Comparison of ENCODE assay signal across 12 mouse cellular contexts in genomic region chr3:87959371-87959770, GRCm38 (mm10). TPM values are rescaled to one million over a fixed set of nuclear protein-coding genes. Genes with fewer than 3 reads are reported as not detected.
A peak's percentile ranks its signal among the peaks of the same experiment; 100 is the strongest.
DNase-seq lines count a peak whose midpoint lies in the region; ATAC-seq and TF ChIP-seq lines count a peak whose summit lies in the region.
"Had no signal": no experiment of that assay in that cellular context is flagged by ENCODE, and none has a peak within 500 bp of the region (broad histone marks: within the 10 kb centered on the region; RNA-seq: fewer than 3 reads in every experiment).

No protein-coding gene starts in this region.

- H3K4me3 ChIP-seq in hindbrain, embryonic 10.5 days: peak overlapping the region; percentile 57; the same call in 1 of the 2 replicates
- no peak overlapping the region for H3K4me3 ChIP-seq in hindbrain, embryonic 14.5 days (replicated peaks; ENCODE audit: low read length)
- no peak overlapping the region for H3K4me3 ChIP-seq in midbrain, embryonic 12.5 days
- no peak overlapping the region for H3K4me3 ChIP-seq in midbrain, postnatal 0 days (ENCODE audit: low read depth, low read length)
- no peak overlapping the region for H3K4me3 ChIP-seq in limb, embryonic 13.5 days
- H3K4me3 ChIP-seq: erythroblast, embryonic 14.5 days had no signal

- no peak for ATAC-seq in hindbrain, embryonic 14.5 days (ENCODE audit: low FRiP score)
- ATAC-seq in midbrain, embryonic 12.5 days (ENCODE audit: low FRiP score, low read depth): no peak
- no peak for ATAC-seq in midbrain, postnatal 0 days (ENCODE audit: low FRiP score)
- no peak for ATAC-seq in limb, embryonic 13.5 days (ENCODE audit: low FRiP score, low read depth)

- no peak for TF ChIP-seq CTCF in midbrain, postnatal 0 days (IDR thresholded peaks at IDR 0.05)

- peaks cover 50% of the 10 kb centered on the region for H3K4me1 ChIP-seq in hindbrain, embryonic 10.5 days (replicated peaks)
- 0 out of 2 replicates have a peak, but pooled peaks cover 3% of the 10 kb centered on the region for H3K4me1 ChIP-seq in hindbrain, embryonic 14.5 days (replicated peaks; ENCODE audit: control insufficient read depth, insufficient read depth, low read length)
- H3K4me1 ChIP-seq in midbrain, embryonic 12.5 days: peaks cover 35% of the 10 kb centered on the region
- H3K4me1 ChIP-seq in midbrain, postnatal 0 days (ENCODE audit: insufficient read depth, low read length): no peaks in the 10 kb centered on the region
- H3K4me1 ChIP-seq in limb, embryonic 13.5 days: peaks cover 26% of the 10 kb centered on the region

- no peaks in the 10 kb centered on the region for H3K9me3 ChIP-seq in hindbrain, embryonic 10.5 days
- H3K9me3 ChIP-seq in hindbrain, embryonic 14.5 days (ENCODE audit: control insufficient read depth, low read length): no peaks in the 10 kb centered on the region
- no peaks in the 10 kb centered on the region for H3K9me3 ChIP-seq in midbrain, embryonic 12.5 days
- no peaks in the 10 kb centered on the region for H3K9me3 ChIP-seq in midbrain, postnatal 0 days (ENCODE audit: low read length)
- H3K9me3 ChIP-seq in limb, embryonic 13.5 days: no peaks in the 10 kb centered on the region

- DNase-seq in hindbrain, embryonic 10.5 days (ENCODE audit: low spot score): no peak
- DNase-seq in hindbrain, embryonic 14.5 days (ENCODE audit: low spot score): no peak
- DNase-seq in midbrain, postnatal 0 days (ENCODE audit: low spot score): no peak
- DNase-seq in thymus, postnatal 14 days: no peak
- no peak for DNase-seq in frontal cortex, postnatal 36 days (ENCODE audit: low spot score in 2 of 2)
- DNase-seq: cerebellum, postnatal 25 days; gastrocnemius, postnatal 10 days; kidney, adult 11 months; layer of hippocampus, adult 9-11 months had no signal

- 44% methylated on average over 7 of the region's 7 CpGs for WGBS in hindbrain, embryonic 10.5 days
- WGBS in hindbrain, embryonic 14.5 days: 35% methylated on average over 7 of the region's 7 CpGs
- WGBS in midbrain, embryonic 12.5 days: 70% methylated on average over 7 of the region's 7 CpGs
- 71% methylated on average over 7 of the region's 7 CpGs for WGBS in midbrain, postnatal 0 days
- WGBS in limb, embryonic 13.5 days: 66% methylated on average over 7 of the region's 7 CpGs

- H3K27me3 ChIP-seq in hindbrain, embryonic 10.5 days (ENCODE audit: insufficient read depth, poor library complexity, severe bottlenecking): no peaks in the 10 kb centered on the region
- no peaks in the 10 kb centered on the region for H3K27me3 ChIP-seq in hindbrain, embryonic 14.5 days (ENCODE audit: control insufficient read depth, insufficient read depth, low read length)
- no peaks in the 10 kb centered on the region for H3K27me3 ChIP-seq in midbrain, embryonic 12.5 days
- H3K27me3 ChIP-seq in midbrain, postnatal 0 days (ENCODE audit: insufficient read depth, low read length): 0 out of 2 replicates have a peak, but pooled peaks cover 3% of the 10 kb centered on the region
- H3K27me3 ChIP-seq in limb, embryonic 13.5 days: no peaks in the 10 kb centered on the region

- no peak overlapping the region for H3K9ac ChIP-seq in hindbrain, embryonic 14.5 days
- no peak overlapping the region for H3K9ac ChIP-seq in midbrain, embryonic 12.5 days (replicated peaks)
- no peak overlapping the region for H3K9ac ChIP-seq in midbrain, postnatal 0 days (replicated peaks; ENCODE audit: low read length, poor library complexity, severe bottlenecking)
- 0 out of 2 replicates have a peak overlapping the region, but pooled peaks have one; percentile 72 for H3K9ac ChIP-seq in limb, embryonic 13.5 days

- peaks cover 10% of the 10 kb centered on the region for H3K36me3 ChIP-seq in hindbrain, embryonic 10.5 days
- H3K36me3 ChIP-seq in hindbrain, embryonic 14.5 days (replicated peaks; ENCODE audit: control insufficient read depth, insufficient read depth): no peaks in the 10 kb centered on the region
- no peaks in the 10 kb centered on the region for H3K36me3 ChIP-seq in midbrain, embryonic 12.5 days
- H3K36me3 ChIP-seq in midbrain, postnatal 0 days (ENCODE audit: insufficient read depth, low read length): no peaks in the 10 kb centered on the region
- peaks cover 9% of the 10 kb centered on the region for H3K36me3 ChIP-seq in limb, embryonic 13.5 days

- H3K27ac ChIP-seq in hindbrain, embryonic 10.5 days: peak overlapping the region; percentile 94
- H3K27ac ChIP-seq in hindbrain, embryonic 14.5 days: no peak overlapping the region
- H3K27ac ChIP-seq in midbrain, embryonic 12.5 days (replicated peaks): 0 out of 2 replicates have a peak overlapping the region, but pooled peaks have one; percentile 94
- H3K27ac ChIP-seq in midbrain, postnatal 0 days (ENCODE audit: low read depth, low read length): no peak overlapping the region
- H3K27ac ChIP-seq in limb, embryonic 13.5 days: peak overlapping the region; percentile 98

- no peak overlapping the region for H3K4me2 ChIP-seq in hindbrain, embryonic 14.5 days (replicated peaks)
- no peak overlapping the region for H3K4me2 ChIP-seq in midbrain, embryonic 12.5 days (replicated peaks)
- H3K4me2 ChIP-seq in midbrain, postnatal 0 days (ENCODE audit: low read depth, low read length, poor library complexity, severe bottlenecking): no peak overlapping the region
- H3K4me2 ChIP-seq in limb, embryonic 13.5 days (replicated peaks): peak overlapping the region; percentile 66; the same call in 1 of the 2 replicates

RNA-seq across cellular contexts. Expression of gene Crabp2, which starts 10.9 kb away (rescaled TPM):
- 956 and 1,072 TPM in 2 replicates for polyA plus RNA-seq in hindbrain, embryonic 10.5 days (2016; fragmentation: Nextera tagmentation; extraction: Ambion mirVana)
- 48.7 and 56.4 TPM in 2 replicates for polyA plus RNA-seq in hindbrain, embryonic 14.5 days (2014; fragmentation: Nextera tagmentation; extraction: Ambion mirVana)
- 291 and 335 TPM in 2 replicates for polyA plus RNA-seq in midbrain, embryonic 12.5 days (2016; fragmentation: Nextera tagmentation; extraction: Ambion mirVana)
- 19.2 and 27.1 TPM in 2 replicates for total RNA-seq in midbrain, postnatal 0 days (2014; rRNA removed)
- polyA plus RNA-seq in midbrain, postnatal 0 days (2015; fragmentation: Nextera tagmentation; extraction: Ambion mirVana): 49.0 and 50.8 TPM in 2 replicates
- 518 and 520 TPM in 2 replicates for polyA plus RNA-seq in limb, embryonic 13.5 days (2015; fragmentation: Nextera tagmentation; extraction: Ambion mirVana)
- polyA plus RNA-seq: erythroblast, embryonic 14.5 days had no signal

RNA-seq across cellular contexts. Expression of gene Nes, which starts 11.5 kb away (rescaled TPM):
- 109 and 143 TPM in 2 replicates for polyA plus RNA-seq in hindbrain, embryonic 10.5 days (2016; fragmentation: Nextera tagmentation; extraction: Ambion mirVana)
- polyA plus RNA-seq in hindbrain, embryonic 14.5 days (2014; fragmentation: Nextera tagmentation; extraction: Ambion mirVana): 20.5 and 20.7 TPM in 2 replicates
- polyA plus RNA-seq in midbrain, embryonic 12.5 days (2016; fragmentation: Nextera tagmentation; extraction: Ambion mirVana): 183 and 196 TPM in 2 replicates
- total RNA-seq in midbrain, postnatal 0 days (2014; rRNA removed): 22.4 and 37.1 TPM in 2 replicates
- polyA plus RNA-seq in midbrain, postnatal 0 days (2015; fragmentation: Nextera tagmentation; extraction: Ambion mirVana): 8.2 and 8.8 TPM in 2 replicates
- 30.5 and 32.8 TPM in 2 replicates for polyA plus RNA-seq in limb, embryonic 13.5 days (2015; fragmentation: Nextera tagmentation; extraction: Ambion mirVana)
- polyA plus RNA-seq: erythroblast, embryonic 14.5 days had no signal

RNA-seq across cellular contexts. Expression of gene Rrnad1, which starts 28.9 kb away (rescaled TPM):
- polyA plus RNA-seq in hindbrain, embryonic 10.5 days (2016; fragmentation: Nextera tagmentation; extraction: Ambion mirVana): 18.9 and 20.9 TPM in 2 replicates
- polyA plus RNA-seq in hindbrain, embryonic 14.5 days (2014; fragmentation: Nextera tagmentation; extraction: Ambion mirVana): 15.8 and 18.1 TPM in 2 replicates
- 23.5 and 24.2 TPM in 2 replicates for polyA plus RNA-seq in midbrain, embryonic 12.5 days (2016; fragmentation: Nextera tagmentation; extraction: Ambion mirVana)
- total RNA-seq in midbrain, postnatal 0 days (2014; rRNA removed): 27.8 and 28.2 TPM in 2 replicates
- 17.6 and 19.1 TPM in 2 replicates for polyA plus RNA-seq in midbrain, postnatal 0 days (2015; fragmentation: Nextera tagmentation; extraction: Ambion mirVana)
- 22.3 and 23.6 TPM in 2 replicates for polyA plus RNA-seq in limb, embryonic 13.5 days (2015; fragmentation: Nextera tagmentation; extraction: Ambion mirVana)

RNA-seq across cellular contexts. Expression of gene Isg20l2, which starts 29.3 kb away (rescaled TPM):
- 73.3 and 75.7 TPM in 2 replicates for polyA plus RNA-seq in hindbrain, embryonic 10.5 days (2016; fragmentation: Nextera tagmentation; extraction: Ambion mirVana)
- 17.0 and 18.5 TPM in 2 replicates for polyA plus RNA-seq in hindbrain, embryonic 14.5 days (2014; fragmentation: Nextera tagmentation; extraction: Ambion mirVana)
- polyA plus RNA-seq in midbrain, embryonic 12.5 days (2016; fragmentation: Nextera tagmentation; extraction: Ambion mirVana): 78.7 and 79.0 TPM in 2 replicates
- 20.5 and 21.0 TPM in 2 replicates for total RNA-seq in midbrain, postnatal 0 days (2014; rRNA removed)
- polyA plus RNA-seq in midbrain, postnatal 0 days (2015; fragmentation: Nextera tagmentation; extraction: Ambion mirVana): 13.6 and 14.7 TPM in 2 replicates
- 65.5 and 66.7 TPM in 2 replicates for polyA plus RNA-seq in limb, embryonic 13.5 days (2015; fragmentation: Nextera tagmentation; extraction: Ambion mirVana)

RNA-seq across cellular contexts. Expression of gene Mrpl24, which starts 40.1 kb away (rescaled TPM):
- polyA plus RNA-seq in hindbrain, embryonic 10.5 days (2016; fragmentation: Nextera tagmentation; extraction: Ambion mirVana): 74.7 and 76.1 TPM in 2 replicates
- 50.0 and 53.5 TPM in 2 replicates for polyA plus RNA-seq in hindbrain, embryonic 14.5 days (2014; fragmentation: Nextera tagmentation; extraction: Ambion mirVana)
- polyA plus RNA-seq in midbrain, embryonic 12.5 days (2016; fragmentation: Nextera tagmentation; extraction: Ambion mirVana): 73.5 and 77.8 TPM in 2 replicates
- 41.3 and 41.7 TPM in 2 replicates for total RNA-seq in midbrain, postnatal 0 days (2014; rRNA removed)
- 37.2 and 39.7 TPM in 2 replicates for polyA plus RNA-seq in midbrain, postnatal 0 days (2015; fragmentation: Nextera tagmentation; extraction: Ambion mirVana)
- polyA plus RNA-seq in limb, embryonic 13.5 days (2015; fragmentation: Nextera tagmentation; extraction: Ambion mirVana): 66.5 and 73.9 TPM in 2 replicates

Comparison
In these comparisons a context has a peak if more than half of its experiments do, and no peak if none do; other contexts are left out.
1. H3K27ac ChIP-seq: peak in hindbrain, embryonic 10.5 days (single experiment), midbrain, embryonic 12.5 days (single experiment) and limb, embryonic 13.5 days (single experiment); none in hindbrain, embryonic 14.5 days (single experiment) and midbrain, postnatal 0 days (single experiment).